Mouse (Mus musculus) embryonic facial prominence, embryonic 14.5 days (tissue): ENCODE data around the gene Plau. TPM values are rescaled to one million over a fixed set of nuclear protein-coding genes. Genes with fewer than 3 reads are reported as not detected.

Experiments
- ATAC-seq: fragments of 200-750 bp; cut with Nextera tagmentation; 2 replicates; pipeline ENCODE4 v1.8.0; 2017; ENCODE audit warnings: low read depth, moderate number of reproducible peaks, moderate TSS enrichment
- DNase-seq: peaks from one replicate; pipeline ENCODE4 v3.0.0-alpha.2; 2015; ENCODE audit warnings: low spot score
- H3K27ac ChIP-seq: fragments of 300-500 bp; sonication (generic); replicated peaks from 2 replicates; pipeline ENCODE4 v1.5.1; 2014; ENCODE audit warnings: low read depth, mild to moderate bottlenecking, low read length, moderate library complexity
- H3K27me3 ChIP-seq: fragments of 300-500 bp; sonication (generic); replicated peaks from 2 replicates; pipeline ENCODE4 v1.6.1; 2014; ENCODE audit warnings: low read length; ENCODE audit not compliant: control insufficient read depth, insufficient read depth
- H3K36me3 ChIP-seq: fragments of 300-500 bp; sonication (generic); 2 replicates; pipeline ENCODE4 v1.6.1; 2014; ENCODE audit warnings: low read length, mixed read lengths; ENCODE audit not compliant: control insufficient read depth, insufficient read depth
- H3K4me1 ChIP-seq: fragments of 300-500 bp; sonication (generic); 2 replicates; pipeline ENCODE4 v1.6.1; 2014; ENCODE audit warnings: antibody characterized with exemption, low read length; ENCODE audit not compliant: control insufficient read depth, insufficient read depth
- H3K4me2 ChIP-seq: fragments of 300-500 bp; sonication (generic); 2 replicates; pipeline ENCODE4 v1.6.1; 2014; ENCODE audit warnings: low read depth, mild to moderate bottlenecking, low read length, moderate library complexity, mixed read lengths
- H3K4me3 ChIP-seq: fragments of 300-500 bp; sonication (generic); 2 replicates; pipeline ENCODE4 v1.5.1; 2014; ENCODE audit warnings: low read depth, mild to moderate bottlenecking, low read length
- H3K9ac ChIP-seq: fragments of 300-500 bp; sonication (generic); 2 replicates; pipeline ENCODE4 v1.6.1; 2014; ENCODE audit warnings: low read depth, mild to moderate bottlenecking, low read length, moderate library complexity, mixed read lengths
- H3K9me3 ChIP-seq: fragments of 300-500 bp; sonication (generic); 2 replicates; pipeline ENCODE4 v1.6.1; 2016; ENCODE audit warnings: low read length; ENCODE audit not compliant: control insufficient read depth
- WGBS: fragments of 180-500 bp; shearing (Covaris S2); extraction: QIAGEN DNeasy Blood & Tissue Kit; methylation state at CpG from one replicate; pipeline ENCODE4 v1.1.7; 2014; 5-methylcytosine and 5-hydroxymethylcytosine counted together
- polyA plus RNA-seq: library from polyadenylated mRNA; unstranded; fragments of >200 nt; fragmentation: Nextera tagmentation; extraction: Ambion mirVana; gene quantifications from 2 replicates; pipeline ENCODE4 v1.2.1, GENCODE M21; 2014

Plau gene
- polyA plus RNA-seq, 1 experiment from 2014 or later, result 2.5 TPM

DNA sequence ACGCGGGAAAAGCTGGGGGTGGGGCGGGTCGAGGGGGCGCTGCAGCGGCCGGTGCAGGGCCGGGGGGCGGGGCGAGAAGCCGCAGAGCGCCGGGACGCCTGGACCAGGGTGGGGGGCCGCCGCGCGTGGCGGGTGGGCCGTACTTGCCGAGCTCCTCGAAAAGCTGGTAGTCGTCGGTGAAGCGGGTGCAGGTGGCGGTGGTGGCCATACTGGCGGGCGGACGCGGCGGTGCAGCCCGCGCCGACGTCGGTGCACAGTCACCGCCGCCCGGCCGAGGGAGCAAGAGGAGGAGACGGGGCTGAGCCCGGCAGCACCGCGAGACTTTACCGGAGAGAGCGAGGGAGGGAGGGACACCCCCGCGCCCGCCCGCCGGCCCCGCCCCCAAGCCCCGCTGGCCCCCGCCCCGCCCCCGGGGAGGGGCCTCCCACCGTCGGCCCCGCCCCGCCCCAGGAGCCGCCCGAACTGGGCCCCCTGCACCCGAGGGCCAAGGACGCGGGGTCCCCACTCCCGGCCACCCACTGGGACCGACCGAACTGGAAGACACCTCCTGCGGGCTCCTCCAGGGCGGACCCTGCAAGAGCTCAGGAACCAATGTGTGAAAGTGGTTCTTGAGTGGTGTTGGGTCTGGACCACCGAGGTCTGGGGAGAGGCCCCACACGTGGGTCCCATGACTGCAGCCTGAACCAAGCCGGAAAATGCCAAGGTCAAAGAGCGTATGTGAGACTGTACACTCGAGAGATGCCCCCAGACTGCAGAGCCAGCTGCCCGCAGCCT lies 42.5 kb upstream of the Plau start, which contains the start of gene Camk2g:
Gene Camk2g, minus strand, starts transcription at position 331 of the 774 bp plus-strand sequence.
- peak; percentile 91 for ATAC-seq
- H3K27me3 ChIP-seq, result no peaks in the 10 kb centered on the region
- H3K36me3 ChIP-seq, result peaks cover 28% of the 10 kb centered on the region
- peak within 1 kb of the TSS; percentile 87 for H3K4me2 ChIP-seq
- H3K4me1 ChIP-seq, result peaks cover 31% of the 10 kb centered on the region
- DNase-seq, result peak; percentile 93
- H3K9me3 ChIP-seq, result no peaks in the 10 kb centered on the region
- H3K27ac ChIP-seq, result peak within 1 kb of the TSS; percentile 71
- WGBS, result under 1% methylated on average over 22 of the region's 76 CpGs
- peak within 1 kb of the TSS; percentile 85 for H3K4me3 ChIP-seq
- peak within 1 kb of the TSS; percentile 82 for H3K9ac ChIP-seq

DNA sequence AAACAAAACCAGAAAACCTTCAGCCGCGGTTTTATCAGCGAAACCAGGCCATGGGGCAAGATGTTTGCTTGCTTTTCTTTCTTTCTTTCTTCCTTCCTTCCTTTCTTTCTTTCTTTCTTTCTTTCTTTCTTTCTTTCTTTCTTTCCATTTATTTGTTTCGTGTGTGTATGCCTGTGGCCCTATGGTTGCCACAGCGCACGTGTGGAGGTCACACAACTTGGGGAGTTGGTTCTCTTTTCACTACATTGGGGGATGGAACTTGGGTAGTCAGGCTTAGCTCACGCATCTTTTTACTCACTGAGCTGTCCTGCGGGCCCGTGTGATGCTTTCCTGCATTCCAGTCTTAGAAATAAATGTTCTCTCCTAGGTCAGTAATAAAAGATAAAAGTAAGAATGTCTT lies 41.9 kb upstream of the Plau start:
- DNase-seq, result no peak
- H3K4me3 ChIP-seq, result peak overlapping the region; percentile 85
- H3K27ac ChIP-seq, result peak overlapping the region; percentile 70
- H3K36me3 ChIP-seq, result peaks cover 22% of the 10 kb centered on the region
- H3K9ac ChIP-seq, result peak overlapping the region; percentile 82
- ATAC-seq, result no peak
- 9% methylated on average over 9 of the region's 9 CpGs for WGBS
- H3K4me1 ChIP-seq, result peaks cover 31% of the 10 kb centered on the region
- H3K27me3 ChIP-seq, result no peaks in the 10 kb centered on the region
- no peaks in the 10 kb centered on the region for H3K9me3 ChIP-seq
- H3K4me2 ChIP-seq, result peak overlapping the region; percentile 87

DNA sequence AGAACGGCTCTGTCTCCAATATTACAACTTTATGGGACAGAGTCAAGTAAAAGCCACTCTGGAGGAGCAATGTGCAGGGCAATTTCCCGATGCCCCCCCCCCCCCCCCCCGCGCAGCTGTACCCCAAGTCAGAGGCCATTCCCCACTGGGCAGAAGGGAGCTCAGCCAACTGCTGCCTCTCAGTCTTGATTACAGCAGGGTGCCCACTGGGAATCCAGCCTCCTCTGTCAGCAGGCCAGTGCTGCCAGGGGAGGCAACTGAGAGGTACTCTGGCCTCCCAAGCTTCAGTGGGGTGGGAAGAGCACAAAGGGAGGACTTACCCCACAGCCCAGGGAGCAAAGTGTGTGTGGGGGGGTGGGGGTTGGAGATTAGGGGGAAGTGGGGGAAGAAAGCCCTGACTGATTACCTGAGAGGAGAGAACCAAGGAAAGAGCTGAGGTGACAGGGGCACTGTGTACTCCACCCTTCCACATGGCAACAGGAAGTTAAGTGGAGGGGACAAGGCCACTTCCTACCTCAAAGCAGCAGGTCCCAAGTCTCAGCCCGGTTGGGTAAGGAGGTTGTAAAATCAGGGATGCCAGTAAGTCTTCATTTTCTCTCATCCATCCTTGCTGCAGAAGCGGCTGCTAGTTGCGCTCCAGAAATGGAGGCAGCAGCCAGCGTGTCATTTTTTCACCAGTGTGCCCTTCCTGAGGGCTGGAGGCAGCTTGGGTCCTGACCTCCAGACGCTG lies 40.9 kb upstream of the Plau start:
- Histone ChIP-seq H3K27ac (no peak overlapping the region), H3K27me3 (no peaks in the 10 kb centered on the region), H3K9me3 (no peaks in the 10 kb centered on the region), H3K36me3 (peaks cover 12% of the 10 kb centered on the region), H3K4me1 (peaks cover 31% of the 10 kb centered on the region), H3K4me2 (peak overlapping the region; percentile 87), H3K4me3 (no peak overlapping the region), H3K9ac (no peak overlapping the region)
- 46% methylated on average over 6 of the region's 9 CpGs for WGBS
- ATAC-seq (no peak), DNase-seq (no peak)

DNA sequence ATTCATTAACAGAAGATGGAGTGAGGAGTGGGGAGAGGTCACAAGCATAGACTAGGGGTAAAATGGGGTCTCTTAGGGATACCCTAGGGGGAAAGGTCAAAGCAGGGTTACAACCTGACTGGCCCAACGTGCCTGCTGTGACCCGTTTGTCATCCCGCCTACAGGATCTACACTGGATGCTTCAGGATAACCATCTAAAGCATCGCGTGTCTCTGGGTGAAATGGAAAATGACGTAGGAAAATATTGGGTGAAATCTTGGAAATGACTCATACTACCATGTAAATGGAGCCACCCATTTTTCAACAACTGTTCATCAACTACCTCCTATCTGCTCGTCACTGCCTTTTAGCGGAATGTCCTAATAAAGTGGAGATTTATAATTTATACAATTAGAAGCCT lies 40.3 kb upstream of the Plau start:
- DNase-seq, result no peak
- Histone ChIP-seq H3K9ac (no peak overlapping the region), H3K27me3 (no peaks in the 10 kb centered on the region), H3K27ac (no peak overlapping the region), H3K9me3 (no peaks in the 10 kb centered on the region), H3K36me3 (peaks cover 6% of the 10 kb centered on the region), H3K4me3 (no peak overlapping the region), H3K4me1 (peaks cover 31% of the 10 kb centered on the region), H3K4me2 (no peak overlapping the region)
- ATAC-seq, result no peak
- WGBS, result 65% methylated on average over 8 of the region's 8 CpGs

DNA sequence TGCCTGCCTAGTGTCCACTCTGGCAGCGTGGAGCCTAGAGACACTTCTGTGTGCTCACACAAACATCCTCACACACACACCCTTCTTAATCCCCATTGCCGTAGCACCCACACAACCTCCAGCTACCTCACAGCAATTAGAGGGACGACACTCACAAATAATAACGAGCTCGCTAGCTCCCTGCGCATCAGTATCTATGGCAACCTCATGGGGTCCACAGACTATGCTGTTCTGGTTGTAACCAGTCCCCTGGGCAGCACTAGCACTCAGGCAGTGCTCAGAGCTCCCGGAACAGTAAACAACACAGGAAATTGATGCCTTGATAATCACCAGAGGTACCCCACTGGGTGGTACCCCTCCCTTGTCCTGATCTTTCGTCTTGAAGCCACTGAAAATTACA lies 39.8 kb upstream of the Plau start:
- Histone ChIP-seq H3K27ac (no peak overlapping the region), H3K4me1 (peaks cover 27% of the 10 kb centered on the region), H3K9ac (no peak overlapping the region), H3K9me3 (no peaks in the 10 kb centered on the region), H3K36me3 (peaks cover 1% of the 10 kb centered on the region; the same call in 1 of the 2 replicates), H3K4me2 (no peak overlapping the region), H3K4me3 (no peak overlapping the region), H3K27me3 (no peaks in the 10 kb centered on the region)
- peak; percentile 47 for DNase-seq
- ATAC-seq, result peak; percentile 33; the same call in 1 of the 2 replicates
- WGBS, result 61% methylated on average over 8 of the region's 8 CpGs

DNA sequence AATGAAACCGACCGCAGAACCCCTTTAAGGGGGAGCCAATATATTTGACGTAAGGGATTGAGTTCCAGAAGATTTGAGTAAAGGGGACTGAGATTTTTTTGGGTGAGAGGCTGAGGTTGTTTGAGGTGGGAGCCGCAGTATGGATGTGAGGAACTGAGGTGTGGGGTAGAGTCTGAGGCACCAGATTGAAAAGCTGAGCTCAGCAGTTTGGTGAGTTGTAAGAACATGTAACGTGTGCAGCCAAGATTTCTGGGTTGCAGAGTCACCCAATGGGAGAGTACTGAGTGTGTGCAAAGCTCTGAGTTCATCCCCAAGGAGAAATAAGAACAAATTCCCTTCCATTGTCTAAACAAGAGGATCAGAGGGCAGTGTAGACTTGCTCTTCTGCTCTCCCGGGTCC lies 38.2 kb upstream of the Plau start:
- Histone ChIP-seq H3K9ac (no peak overlapping the region), H3K27ac (no peak overlapping the region), H3K36me3 (no peaks in the 10 kb centered on the region), H3K9me3 (no peaks in the 10 kb centered on the region), H3K4me2 (peak overlapping the region; percentile 10; the same call in 1 of the 2 replicates), H3K4me1 (peaks cover 14% of the 10 kb centered on the region; the same call in 1 of the 2 replicates), H3K4me3 (no peak overlapping the region), H3K27me3 (no peaks in the 10 kb centered on the region)
- WGBS, result 71% methylated on average over 6 of the region's 6 CpGs
- ATAC-seq (no peak), DNase-seq (no peak)

DNA sequence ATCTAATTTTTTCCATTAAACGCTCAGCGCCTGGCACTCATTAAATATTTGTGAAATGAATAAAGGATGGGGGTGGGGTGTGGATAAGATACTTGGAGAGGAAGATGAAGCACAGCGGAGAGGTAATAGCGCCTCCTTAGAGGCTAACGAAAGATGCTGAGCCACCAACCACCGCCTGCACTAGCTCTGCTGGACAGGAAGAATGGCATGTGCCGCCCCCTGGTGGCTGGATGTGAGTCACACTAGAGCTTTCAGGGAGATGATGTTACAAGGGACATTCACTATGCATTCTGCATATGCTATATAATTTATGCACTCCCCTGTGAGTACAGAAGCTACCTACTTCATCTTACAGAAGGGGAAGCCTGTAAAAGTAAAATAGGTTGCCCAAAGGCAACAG lies 37.7 kb upstream of the Plau start:
- peak; percentile 79 for DNase-seq
- no peak for ATAC-seq
- no peaks in the 10 kb centered on the region for H3K36me3 ChIP-seq
- no peaks in the 10 kb centered on the region for H3K9me3 ChIP-seq
- no peaks in the 10 kb centered on the region for H3K27me3 ChIP-seq
- peaks cover 14% of the 10 kb centered on the region for H3K4me1 ChIP-seq
- no peak overlapping the region for H3K4me3 ChIP-seq
- no peak overlapping the region for H3K27ac ChIP-seq
- H3K4me2 ChIP-seq, result peak overlapping the region; percentile 10; the same call in 1 of the 2 replicates
- no peak overlapping the region for H3K9ac ChIP-seq
- WGBS, result 12% methylated on average over 7 of the region's 7 CpGs

DNA sequence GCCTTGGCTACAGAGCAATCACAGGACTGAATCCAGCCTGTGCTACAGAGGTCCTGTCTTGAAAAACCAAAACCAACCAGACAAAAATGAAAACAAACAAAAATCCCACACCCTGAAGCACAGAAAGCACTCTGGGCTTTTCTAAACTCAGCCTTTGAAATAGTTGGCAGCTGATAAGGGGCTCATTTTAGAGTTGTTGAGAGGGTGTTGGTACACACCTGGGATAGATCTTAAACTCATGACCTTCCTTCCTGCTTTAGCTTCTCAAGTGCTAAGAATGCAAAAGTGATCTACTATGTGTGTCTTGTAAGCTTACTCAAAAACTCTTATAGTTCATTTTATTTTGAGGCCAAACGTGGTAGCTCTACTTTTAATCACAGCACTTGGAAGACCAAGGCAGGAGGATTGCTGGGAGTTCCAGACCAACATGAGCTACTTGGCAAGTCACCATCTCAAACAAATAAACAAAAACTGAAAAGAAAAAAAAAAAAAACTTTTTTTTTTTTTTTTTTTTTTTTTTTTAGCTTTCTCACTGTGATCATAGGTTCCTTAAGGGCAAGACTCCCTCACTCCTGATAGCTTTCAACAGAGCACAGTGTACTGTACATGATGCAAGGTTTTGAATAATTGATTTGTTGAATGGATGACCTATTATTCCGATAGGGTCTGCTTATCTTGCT lies 33.4 kb upstream of the Plau start:
- ATAC-seq (peak; percentile 27; the same call in 1 of the 2 replicates), DNase-seq (no peak)
- 35% methylated on average over 2 of the region's 2 CpGs for WGBS
- no peak overlapping the region for H3K4me3 ChIP-seq
- no peak overlapping the region for H3K4me2 ChIP-seq
- H3K27me3 ChIP-seq, result no peaks in the 10 kb centered on the region
- H3K9me3 ChIP-seq, result no peaks in the 10 kb centered on the region
- peaks cover 23% of the 10 kb centered on the region for H3K4me1 ChIP-seq
- H3K27ac ChIP-seq, result no peak overlapping the region
- H3K9ac ChIP-seq, result no peak overlapping the region
- H3K36me3 ChIP-seq, result no peaks in the 10 kb centered on the region
